Mouse (Mus musculus): ENCODE results near the gene Osm.
A peak's percentile ranks its signal among the peaks of the same experiment; 100 is the strongest.

- TF ChIP-seq CTCF (IDR thresholded peaks at IDR 0.05; ENCODE audit: low read depth) (peak; percentile 29), EP300 (IDR thresholded peaks at IDR 0.05; ENCODE audit: low read depth) (no peak)
Observed at GRCm38 (mm10) chr11:4261969-4262368, 25.7 kb downstream of the Osm start.
